Mouse (Mus musculus) brain, embryonic 18.5 days (tissue): Measurements from ENCODE around the gene Ggact.

Source experiments
- DNase-seq: peaks from one replicate; pipeline ENCODE4 v3.0.0-alpha.2; 2012; ENCODE audit warnings: low read depth, low spot score

The Ggact gene

GRCm38 (mm10) chr14:122869831-122870230 is 43.7 kb downstream of the Ggact start:
- DNase-seq: no peak

GRCm38 (mm10) chr14:122867531-122868285 is 45.8 kb downstream of the Ggact start:
- no peak for DNase-seq

DNA sequence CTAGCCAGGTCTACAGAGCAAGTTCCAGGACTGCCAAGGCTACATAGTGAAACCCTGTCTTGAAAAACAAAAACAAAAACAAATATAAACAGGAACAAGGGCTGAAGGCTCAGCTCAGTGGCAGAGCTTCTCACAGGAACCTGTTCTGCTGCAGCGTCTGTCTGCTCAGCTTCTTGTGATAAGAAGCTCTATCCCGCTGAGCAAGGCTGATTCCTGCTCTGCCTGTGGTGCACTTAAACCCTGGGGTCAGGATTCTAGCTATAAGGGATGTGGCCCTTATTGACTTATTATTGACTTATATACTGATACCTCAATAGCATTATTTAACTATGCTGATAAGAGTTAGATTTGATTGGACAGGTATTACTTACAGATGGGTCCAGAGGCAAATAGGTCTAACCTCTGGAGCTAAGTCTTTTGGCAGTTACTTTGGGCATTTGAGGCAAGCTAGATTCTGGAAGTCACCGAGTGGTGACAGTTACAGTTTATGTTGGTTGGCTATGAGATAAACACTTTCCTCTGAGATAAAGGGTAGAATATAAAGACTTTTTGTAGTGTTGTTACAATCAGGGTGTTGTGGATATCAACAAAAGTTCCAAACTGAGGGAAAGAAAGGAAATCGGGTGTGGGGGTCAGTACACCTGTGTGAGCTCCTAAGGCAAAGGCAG is 48.0 kb downstream of the Ggact start:
- DNase-seq: no peak

DNA sequence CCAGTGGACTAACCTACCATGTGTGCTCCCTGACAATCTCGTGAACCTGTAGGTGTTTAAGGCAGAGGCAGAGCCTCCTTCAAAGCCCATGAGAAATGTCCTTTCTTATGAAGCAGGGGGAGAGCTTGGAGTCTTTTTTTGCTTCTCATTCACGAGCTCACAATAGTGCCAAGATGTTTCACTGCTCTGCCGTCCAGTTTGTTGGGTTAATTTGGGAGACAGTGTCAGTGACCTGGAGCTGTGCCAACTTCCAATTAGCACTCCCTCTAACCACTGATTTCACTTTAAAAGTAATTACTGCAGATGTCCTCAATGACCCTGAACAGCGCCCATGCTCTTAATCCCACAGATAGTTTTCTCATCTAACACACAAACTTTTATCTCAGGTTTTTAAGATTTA is 50.9 kb downstream of the Ggact start:
- DNase-seq: no peak

GRCm38 (mm10) chr14:122859792-122860191 is 53.8 kb downstream of the Ggact start:
- DNase-seq: no peak

- no peak for DNase-seq
These were observed 61.0 kb downstream of the Ggact start for GRCm38 (mm10) chr14:122852506-122853057.

DNA sequence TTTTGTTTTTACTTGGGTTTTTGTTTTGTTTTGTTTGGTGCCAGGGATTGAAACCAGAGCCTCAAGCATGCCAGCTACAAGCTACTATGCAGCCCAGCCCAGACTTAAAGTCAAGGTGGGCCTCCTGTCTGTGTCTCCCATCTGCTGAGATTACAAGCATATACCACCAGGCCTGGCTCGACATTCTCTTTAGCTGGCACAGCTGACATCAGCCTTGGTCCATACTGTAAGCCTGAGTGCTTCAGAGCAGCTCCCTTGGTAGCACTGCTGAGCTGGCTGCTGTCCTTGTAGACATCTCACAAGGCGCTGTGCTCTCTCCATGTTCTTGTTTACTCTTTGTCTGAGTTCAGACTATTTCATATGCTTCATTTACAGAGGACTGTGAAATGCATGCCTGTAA is 76.5 kb downstream of the Ggact start:
- DNase-seq: no peak

DNA sequence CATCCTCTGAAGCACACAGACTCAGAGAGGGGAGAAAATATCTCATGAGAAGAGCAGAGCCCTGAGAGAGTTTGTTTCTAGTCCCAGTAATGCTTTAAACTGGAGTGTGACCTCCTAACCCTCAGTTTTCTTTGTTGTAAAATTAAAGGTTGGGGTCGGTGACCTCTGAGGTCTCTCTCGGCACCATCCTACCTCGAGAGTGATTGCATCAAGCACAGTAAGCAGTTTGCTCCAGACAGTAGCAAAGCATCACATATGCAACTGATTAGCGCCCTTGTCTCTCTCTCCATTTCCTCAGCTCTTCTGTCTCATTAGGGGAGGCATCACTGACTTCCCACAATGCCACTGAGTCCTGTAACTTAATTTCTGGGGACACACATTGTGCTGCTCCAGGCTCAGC is 77.3 kb downstream of the Ggact start:
- no peak for DNase-seq

GRCm38 (mm10) chr14:122835487-122836190 is 77.9 kb downstream of the Ggact start:
- DNase-seq: no peak

DNA sequence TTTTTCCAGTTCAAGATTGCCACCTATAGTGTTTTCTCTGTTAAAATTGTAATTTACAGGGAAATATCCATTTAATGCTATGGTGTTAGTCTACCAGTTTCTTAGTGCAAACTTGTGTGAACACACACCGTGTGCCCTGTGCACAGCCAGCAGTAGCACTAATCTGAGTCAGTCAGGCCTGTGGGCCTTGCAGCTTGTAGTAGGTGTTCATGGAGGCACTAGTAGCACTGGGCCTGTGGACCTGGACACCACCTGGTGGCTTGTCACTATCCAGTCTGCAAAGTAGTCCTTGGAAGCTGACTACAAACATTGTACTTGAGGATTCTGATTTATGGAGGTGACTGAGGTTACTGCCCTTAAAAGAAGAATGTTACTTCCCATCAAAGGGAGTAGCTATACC is 78.8 kb downstream of the Ggact start:
- DNase-seq: no peak

DNA sequence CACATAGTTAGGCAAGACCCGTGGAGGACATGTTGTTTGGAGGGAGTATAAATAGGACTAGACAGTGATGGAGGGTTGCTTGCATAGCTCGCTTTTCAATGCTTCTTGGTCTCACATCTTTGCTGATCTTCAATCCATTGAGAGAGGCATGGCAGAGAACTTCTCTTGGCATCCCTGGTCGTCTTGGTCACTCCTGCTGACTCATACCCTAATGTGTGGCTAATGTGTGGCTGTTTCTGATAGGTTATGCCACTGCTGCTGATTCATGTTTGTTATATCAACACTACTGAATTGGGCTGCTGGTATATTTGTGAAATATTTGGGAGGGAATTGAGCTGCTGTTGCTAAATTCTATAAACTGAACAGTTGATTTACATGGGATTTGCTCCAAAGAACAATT is 79.9 kb downstream of the Ggact start:
- no peak for DNase-seq

DNA sequence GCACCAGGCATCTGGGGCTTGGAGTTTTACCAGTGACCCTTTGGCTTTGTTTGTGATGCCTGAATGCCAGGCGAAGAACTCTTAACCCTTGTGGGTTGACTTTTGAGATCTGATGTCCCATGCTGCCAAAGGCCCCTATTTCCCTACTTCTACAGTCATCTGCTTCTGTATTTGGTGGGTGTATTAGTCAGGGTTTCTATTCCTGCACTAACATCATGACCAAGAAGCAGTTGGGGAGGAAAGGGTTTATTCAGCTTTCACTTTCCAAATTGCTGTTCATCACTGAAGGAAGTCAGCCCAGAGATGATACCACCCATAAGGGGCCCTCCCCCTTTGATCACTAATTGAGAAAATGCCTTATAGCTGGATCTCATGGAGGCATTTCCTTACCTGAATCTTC is 83.1 kb downstream of the Ggact start:
- no peak for DNase-seq

DNA sequence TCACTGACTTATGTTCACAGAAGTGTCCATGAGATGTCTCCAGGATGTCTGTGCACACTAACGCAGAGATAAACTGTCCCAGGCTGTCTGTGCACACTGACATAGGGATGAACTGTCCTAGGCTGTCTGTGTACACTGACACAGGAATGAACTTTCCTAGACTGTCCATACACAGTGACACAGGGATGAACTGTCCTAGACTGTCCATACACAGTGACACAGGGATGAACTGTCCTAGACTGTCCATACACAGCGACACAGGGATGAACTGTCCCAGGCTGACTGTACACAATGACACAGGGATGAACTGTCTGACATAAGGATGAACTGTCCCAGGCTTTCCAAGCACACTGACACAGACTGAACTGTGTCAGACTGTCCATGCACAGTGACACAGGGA is 88.1 kb downstream of the Ggact start:
- no peak for DNase-seq

- DNase-seq: no peak
These were observed 89.8 kb downstream of the Ggact start for GRCm38 (mm10) chr14:122823791-122824190.

DNA sequence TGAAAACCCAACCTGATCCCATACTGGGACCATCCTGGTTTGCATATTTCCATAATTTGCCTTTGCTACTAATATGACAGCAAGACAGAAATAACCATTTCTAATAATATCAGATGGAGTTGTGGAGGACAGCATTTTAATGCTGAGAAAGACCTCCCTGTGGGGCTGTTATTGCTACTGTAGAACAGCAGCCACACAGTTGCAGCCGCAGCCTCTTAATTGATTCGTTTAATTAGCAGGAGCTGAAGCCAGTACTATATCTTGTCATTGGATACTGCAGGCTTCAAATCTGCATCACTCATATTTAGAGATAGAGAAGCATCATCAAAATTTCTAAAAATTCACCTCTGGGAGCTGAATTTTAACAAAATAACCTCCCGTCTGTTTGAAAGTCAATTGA is 92.6 kb downstream of the Ggact start:
- no peak for DNase-seq

DNA sequence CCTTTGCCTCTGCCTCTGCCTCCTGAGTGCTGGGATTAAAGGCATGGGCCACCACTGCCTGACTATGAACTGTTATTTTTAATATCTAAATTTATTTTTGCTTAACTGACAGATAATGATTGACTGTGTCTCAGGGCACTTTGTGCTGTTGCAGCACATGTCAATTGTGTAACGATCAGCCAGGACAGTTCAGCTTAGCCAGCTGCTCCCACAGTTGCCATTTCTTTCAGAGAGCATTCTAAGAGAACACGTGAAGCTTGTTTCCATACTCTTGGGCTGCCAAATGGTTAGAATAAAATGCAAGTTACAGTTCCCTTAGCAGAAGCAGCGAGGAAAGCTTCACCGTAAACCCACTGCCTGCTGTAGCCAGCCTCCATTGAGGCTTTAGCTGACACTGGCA is 113.3 kb downstream of the Ggact start:
- DNase-seq: no peak

DNA sequence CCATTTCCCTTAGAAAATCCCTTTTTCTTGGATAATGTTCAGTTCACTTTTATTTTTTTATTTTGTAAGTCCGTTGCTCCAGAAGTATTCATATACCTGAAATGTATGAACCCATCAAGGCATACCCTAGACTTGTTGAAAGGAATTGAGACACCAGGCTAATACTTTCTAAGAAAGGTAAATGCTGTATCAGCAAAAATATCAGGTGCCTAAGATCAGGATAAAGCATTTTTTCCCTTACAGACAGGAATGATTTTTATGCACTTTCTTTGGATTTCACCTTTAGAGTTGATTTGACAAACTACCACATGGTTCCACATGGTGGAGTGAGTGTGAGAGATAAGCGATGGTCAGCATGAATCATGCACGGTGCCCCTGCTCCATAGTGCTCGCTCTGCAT is 120.2 kb downstream of the Ggact start:
- no peak for DNase-seq

GRCm38 (mm10) chr14:122790111-122790510 is 123.4 kb downstream of the Ggact start:
- DNase-seq: no peak

DNA sequence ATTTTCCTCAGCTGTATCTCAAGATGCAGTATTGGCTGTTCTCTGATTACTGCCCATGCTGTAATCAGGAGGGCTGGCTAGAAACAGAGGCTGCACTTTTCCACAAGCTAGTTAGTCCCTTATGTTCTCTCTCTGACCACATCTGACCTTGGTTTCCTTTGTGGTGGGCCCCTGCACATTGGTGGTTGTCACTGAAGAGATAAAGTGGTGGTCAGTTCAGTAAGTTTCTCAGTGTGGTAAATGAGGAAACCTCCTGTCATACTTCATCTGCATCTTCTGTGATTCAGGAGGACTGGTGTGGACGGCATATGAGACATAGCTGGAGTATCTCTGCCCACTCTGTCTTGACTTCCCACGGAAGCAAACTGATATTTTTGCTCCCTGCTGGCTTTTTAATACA is 125.4 kb downstream of the Ggact start:
- DNase-seq: no peak

DNA sequence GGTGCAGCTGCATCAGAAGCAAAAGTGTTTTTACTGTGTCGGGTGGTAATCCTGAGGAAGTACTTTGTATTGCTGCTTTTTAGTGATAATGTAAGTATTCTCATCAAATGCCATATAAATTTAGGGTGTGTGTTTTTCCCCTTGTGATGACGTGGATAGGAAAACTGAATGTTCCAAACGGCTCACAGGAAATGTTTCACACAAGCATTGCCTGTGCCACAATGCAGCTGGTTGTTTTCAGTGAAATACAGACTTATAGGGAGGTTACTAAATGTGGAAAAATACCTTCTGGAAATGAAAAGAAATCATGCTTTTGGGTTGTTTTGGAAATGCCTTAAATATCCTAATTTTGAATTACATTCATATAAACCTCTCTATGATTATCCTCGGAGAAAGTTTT is 128.9 kb downstream of the Ggact start:
- DNase-seq: no peak

- no peak for DNase-seq
These were observed 147.1 kb downstream of the Ggact start for GRCm38 (mm10) chr14:122766448-122766847.
